Mouse (Mus musculus): ENCODE data around the gene Rfc2. TPM values are rescaled to one million over a fixed set of nuclear protein-coding genes. Genes with fewer than 3 reads are reported as not detected.

Gene Rfc2
- polyA plus RNA-seq (2015; fragmentation: Nextera tagmentation; extraction: Ambion mirVana), result 218 TPM in 2 replicates

DNA sequence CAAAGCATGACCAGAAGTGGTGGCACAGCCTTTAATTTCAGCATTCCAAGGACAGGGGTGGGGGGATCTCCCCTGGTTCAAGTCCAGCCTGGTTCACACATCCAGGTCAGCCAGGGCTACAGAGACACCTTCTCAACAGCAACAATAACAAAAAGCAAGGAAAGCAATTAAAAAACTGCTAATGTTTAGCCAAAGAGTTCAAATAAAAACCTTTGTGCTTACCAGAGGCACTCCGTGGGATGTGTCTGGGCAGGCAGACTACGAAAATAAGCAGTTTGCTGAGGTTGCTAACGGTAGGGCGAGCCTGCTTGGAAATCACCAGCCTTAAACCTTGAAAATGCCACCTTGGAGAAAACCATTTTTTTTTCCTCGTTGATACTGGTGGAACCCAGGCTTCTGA lies at the start of gene Rfc2:
Gene Rfc2 (plus strand): TSS at position 221 of the 400 bp plus-strand sequence.
- H3K27me3 ChIP-seq, result no peaks in the 10 kb centered on the region
- H3K36me3 ChIP-seq, result no peaks in the 10 kb centered on the region
- no peak for ATAC-seq (replicated peaks)
- no peak within 1 kb of the TSS for H3K4me2 ChIP-seq (replicated peaks)
- no peak within 1 kb of the TSS for H3K4me3 ChIP-seq
- peaks cover 13% of the 10 kb centered on the region for H3K4me1 ChIP-seq
- H3K27ac ChIP-seq (replicated peaks), result no peak within 1 kb of the TSS
- no peak within 1 kb of the TSS for H3K9ac ChIP-seq (replicated peaks)
- H3K9me3 ChIP-seq, result no peaks in the 10 kb centered on the region
- 89% methylated on average over 5 of the region's 5 CpGs for WGBS

DNA sequence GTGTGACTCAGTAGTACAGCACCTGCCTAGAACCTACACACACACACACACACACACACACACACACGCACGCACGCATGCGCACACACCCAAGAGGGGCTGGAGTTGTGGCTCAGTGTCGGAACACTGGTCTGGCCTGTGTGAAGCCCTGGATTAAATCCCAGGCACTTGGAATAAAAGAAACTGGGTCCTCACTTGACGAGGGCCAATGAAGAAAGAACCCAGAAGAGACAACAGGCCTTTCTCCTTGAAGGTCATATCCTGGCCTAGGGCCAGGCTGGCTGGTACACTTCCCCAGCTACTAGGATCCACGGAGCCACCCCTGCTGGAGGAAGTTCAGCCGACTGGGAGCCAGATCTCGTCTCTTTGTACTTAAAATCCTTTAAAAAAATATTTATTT lies 49.6 kb upstream of the Rfc2 start:
- 0 out of 2 replicates have a peak, but pooled peaks have one; percentile 38 for ATAC-seq (replicated peaks)
- no peak overlapping the region for H3K4me3 ChIP-seq

DNA sequence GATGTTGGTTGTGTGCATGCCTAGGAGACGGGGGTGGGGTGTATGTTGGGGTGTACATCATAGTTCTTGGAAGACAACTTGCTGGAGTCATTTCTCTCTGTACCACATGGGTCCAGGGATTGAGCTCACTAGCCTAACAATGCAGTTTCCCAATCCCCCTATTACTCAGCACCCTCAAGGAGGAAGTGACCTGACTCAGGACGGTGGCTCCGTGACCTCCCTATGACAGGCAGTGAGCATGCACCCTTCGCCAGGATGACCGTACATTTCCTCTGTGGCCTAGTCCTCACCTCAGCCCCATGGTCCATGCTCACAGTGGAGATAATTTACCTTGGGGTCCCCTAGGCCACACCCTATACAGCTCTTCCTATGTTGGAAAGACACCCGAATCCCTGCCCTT lies 48.7 kb upstream of the Rfc2 start:
- Histone ChIP-seq H3K36me3 (peaks cover 32% of the 10 kb centered on the region), H3K27ac (replicated peaks) (no peak overlapping the region), H3K9ac (replicated peaks) (no peak overlapping the region), H3K4me1 (peaks cover 35% of the 10 kb centered on the region), H3K4me3 (no peak overlapping the region), H3K4me2 (replicated peaks) (no peak overlapping the region), H3K9me3 (no peaks in the 10 kb centered on the region), H3K27me3 (no peaks in the 10 kb centered on the region)
- WGBS, result 95% methylated on average over 6 of the region's 6 CpGs
- ATAC-seq (replicated peaks), result no peak

More for the DNA sequence above, 49.6 kb upstream of the Rfc2 start:
- Histone ChIP-seq H3K36me3 (peaks cover 32% of the 10 kb centered on the region), H3K9me3 (no peaks in the 10 kb centered on the region), H3K4me1 (peaks cover 35% of the 10 kb centered on the region), H3K9ac (replicated peaks) (no peak overlapping the region), H3K27me3 (no peaks in the 10 kb centered on the region), H3K4me2 (replicated peaks) (no peak overlapping the region), H3K27ac (replicated peaks) (peak overlapping the region; percentile 83)
- WGBS, result 64% methylated on average over 9 of the region's 9 CpGs

DNA sequence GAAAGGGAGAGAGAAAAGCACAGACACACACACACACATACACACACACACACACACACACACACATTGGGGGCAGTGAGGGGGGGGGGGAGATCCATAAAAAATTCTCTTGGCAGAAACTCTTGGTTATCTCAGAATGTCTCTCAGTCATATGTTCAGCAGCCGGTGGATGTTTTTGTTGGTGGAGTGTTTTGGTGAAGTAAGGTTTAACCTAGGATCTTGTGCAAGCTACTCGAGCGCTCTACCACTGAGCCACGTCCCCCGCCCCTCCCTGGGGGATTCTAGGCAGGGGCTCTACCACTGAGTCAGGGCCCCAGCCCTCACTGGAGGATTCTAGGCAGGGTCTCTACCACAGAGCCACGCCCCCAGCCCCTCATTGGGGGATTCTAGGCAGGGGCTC lies 45.1 kb upstream of the Rfc2 start:
- H3K4me2 ChIP-seq (replicated peaks), result no peak overlapping the region
- WGBS, result 87% methylated on average over 6 of the region's 6 CpGs
- H3K4me1 ChIP-seq, result peaks cover 25% of the 10 kb centered on the region
- no peak overlapping the region for H3K27ac ChIP-seq (replicated peaks)
- H3K9ac ChIP-seq (replicated peaks), result no peak overlapping the region
- H3K4me3 ChIP-seq, result no peak overlapping the region
- no peak for ATAC-seq (replicated peaks)
- no peaks in the 10 kb centered on the region for H3K27me3 ChIP-seq
- no peaks in the 10 kb centered on the region for H3K9me3 ChIP-seq
- H3K36me3 ChIP-seq, result peaks cover 39% of the 10 kb centered on the region

DNA sequence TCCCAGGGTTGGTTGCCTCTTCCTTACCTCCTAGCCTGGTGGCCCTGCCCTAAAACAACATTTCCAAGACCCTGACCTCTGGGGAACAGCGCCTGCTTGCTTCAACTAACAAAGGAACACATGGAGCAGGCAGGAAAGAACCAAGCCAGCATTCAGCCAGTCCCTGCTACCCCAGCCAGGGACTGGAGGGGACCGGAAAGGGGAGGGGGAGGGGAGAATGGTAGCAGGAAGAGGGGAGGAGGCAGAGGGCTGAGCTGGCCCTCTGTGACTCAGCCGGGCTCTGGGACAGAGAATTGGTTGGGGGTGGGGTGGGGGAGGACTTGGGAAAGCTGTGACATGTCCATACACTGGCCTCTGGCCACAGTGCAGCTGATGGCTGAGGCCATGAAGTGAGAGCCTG lies 41.3 kb upstream of the Rfc2 start:
- peaks cover 15% of the 10 kb centered on the region for H3K36me3 ChIP-seq
- peak overlapping the region; percentile 11; the same call in 1 of the 2 replicates for H3K9ac ChIP-seq (replicated peaks)
- no peak overlapping the region for H3K4me2 ChIP-seq (replicated peaks)
- H3K9me3 ChIP-seq, result no peaks in the 10 kb centered on the region
- ATAC-seq (replicated peaks), result peak; percentile 46; the same call in 1 of the 2 replicates
- WGBS, result 21% methylated on average over 3 of the region's 3 CpGs
- H3K27ac ChIP-seq (replicated peaks), result peak overlapping the region; percentile 55
- peaks cover 28% of the 10 kb centered on the region for H3K4me1 ChIP-seq
- no peaks in the 10 kb centered on the region for H3K27me3 ChIP-seq
- H3K4me3 ChIP-seq, result no peak overlapping the region

DNA sequence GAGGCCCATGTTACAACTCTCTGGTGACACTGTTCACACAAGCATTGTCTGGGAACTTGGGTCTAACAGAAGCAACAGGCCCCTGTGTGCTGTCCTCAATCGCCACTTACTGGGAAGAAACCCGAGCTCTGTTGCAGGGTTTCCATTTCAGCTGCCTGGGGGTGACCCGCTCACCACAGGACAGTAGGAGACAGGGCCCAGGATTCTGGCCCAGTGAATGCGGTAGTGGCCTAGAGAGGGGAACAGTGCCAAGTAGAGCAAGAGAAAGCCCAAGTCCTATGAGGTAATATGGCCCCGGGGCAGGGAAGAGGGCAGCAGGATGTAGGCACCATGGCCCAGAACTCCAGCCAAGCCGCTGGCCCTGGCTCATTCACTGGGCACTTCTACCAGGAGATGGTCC lies 40.3 kb upstream of the Rfc2 start:
- Histone ChIP-seq H3K27me3 (no peaks in the 10 kb centered on the region), H3K36me3 (peaks cover 10% of the 10 kb centered on the region), H3K9me3 (no peaks in the 10 kb centered on the region), H3K4me1 (peaks cover 33% of the 10 kb centered on the region), H3K4me3 (no peak overlapping the region), H3K27ac (replicated peaks) (0 out of 2 replicates have a peak overlapping the region, but pooled peaks have one; percentile 12), H3K4me2 (replicated peaks) (no peak overlapping the region), H3K9ac (replicated peaks) (no peak overlapping the region)
- WGBS, result 80% methylated on average over 6 of the region's 6 CpGs
- no peak for ATAC-seq (replicated peaks)

DNA sequence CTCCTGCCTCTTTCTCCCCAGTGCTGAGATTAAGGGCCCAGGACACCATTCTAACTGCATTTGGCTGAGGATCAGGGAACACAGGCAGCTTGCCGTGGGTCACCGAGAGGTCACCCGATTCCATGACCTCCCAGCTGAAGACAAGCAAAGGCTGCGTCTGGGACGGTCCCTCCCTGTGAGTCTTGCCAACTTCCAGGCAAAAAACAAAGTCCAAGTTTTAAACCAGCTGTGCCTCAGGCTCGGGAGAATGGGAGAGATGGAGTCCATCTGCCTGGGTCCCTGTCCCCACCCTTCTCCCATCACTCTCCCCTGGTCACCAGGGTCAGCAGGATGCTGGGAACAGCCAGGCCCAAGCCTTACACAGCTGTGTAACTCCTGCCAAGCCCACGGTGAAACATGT lies 39.5 kb upstream of the Rfc2 start:
- peaks cover 40% of the 10 kb centered on the region for H3K4me1 ChIP-seq
- no peak overlapping the region for H3K27ac ChIP-seq (replicated peaks)
- H3K36me3 ChIP-seq, result peaks cover 10% of the 10 kb centered on the region
- H3K9me3 ChIP-seq, result no peaks in the 10 kb centered on the region
- no peak for ATAC-seq (replicated peaks)
- H3K4me3 ChIP-seq, result no peak overlapping the region
- 45% methylated on average over 7 of the region's 7 CpGs for WGBS
- H3K9ac ChIP-seq (replicated peaks), result no peak overlapping the region
- H3K27me3 ChIP-seq, result no peaks in the 10 kb centered on the region
- H3K4me2 ChIP-seq (replicated peaks), result no peak overlapping the region

DNA sequence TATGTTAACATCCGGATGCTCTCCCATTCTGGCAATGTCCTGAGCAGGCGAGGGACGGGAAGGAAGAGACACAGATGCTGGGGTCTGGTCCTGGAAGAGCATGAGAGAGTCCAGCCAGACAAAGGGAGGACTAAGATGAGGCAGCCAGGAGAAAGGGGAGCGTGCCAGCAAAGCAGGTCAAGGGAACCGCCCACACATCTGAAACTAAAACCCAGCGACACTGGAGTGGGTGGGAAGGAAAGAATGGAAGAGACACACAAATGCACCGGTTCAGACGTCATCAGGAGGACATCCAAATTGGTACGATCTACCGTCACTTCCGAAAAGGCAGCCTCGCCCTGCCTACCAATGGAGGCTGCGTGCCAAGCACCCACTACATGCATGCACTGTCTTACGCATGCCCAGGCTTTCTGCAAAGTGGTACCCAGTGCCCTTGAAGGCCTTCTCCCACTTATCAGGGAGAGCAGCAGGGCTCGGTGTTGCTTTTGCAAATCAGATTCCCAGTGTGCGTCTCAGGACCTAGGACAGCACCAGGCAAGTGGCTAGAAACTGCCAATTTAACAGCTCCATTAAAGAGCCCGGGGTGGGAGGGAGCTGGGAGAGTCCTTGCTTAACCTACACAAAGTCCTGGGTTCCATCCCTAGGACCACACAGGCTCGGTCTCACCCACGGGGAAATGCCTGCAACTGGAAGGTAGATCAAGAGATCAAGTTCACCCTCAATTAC lies 36.5 kb upstream of the Rfc2 start:
- Histone ChIP-seq H3K9ac (replicated peaks) (no peak overlapping the region), H3K4me1 (peaks cover 65% of the 10 kb centered on the region), H3K27me3 (no peaks in the 10 kb centered on the region), H3K4me2 (replicated peaks) (no peak overlapping the region), H3K4me3 (no peak overlapping the region), H3K36me3 (0 out of 2 replicates have a peak, but pooled peaks cover 3% of the 10 kb centered on the region), H3K9me3 (no peaks in the 10 kb centered on the region), H3K27ac (replicated peaks) (peak overlapping the region; percentile 37; the same call in 1 of the 2 replicates)
- no peak for ATAC-seq (replicated peaks)
- 62% methylated on average over 19 of the region's 19 CpGs for WGBS

DNA sequence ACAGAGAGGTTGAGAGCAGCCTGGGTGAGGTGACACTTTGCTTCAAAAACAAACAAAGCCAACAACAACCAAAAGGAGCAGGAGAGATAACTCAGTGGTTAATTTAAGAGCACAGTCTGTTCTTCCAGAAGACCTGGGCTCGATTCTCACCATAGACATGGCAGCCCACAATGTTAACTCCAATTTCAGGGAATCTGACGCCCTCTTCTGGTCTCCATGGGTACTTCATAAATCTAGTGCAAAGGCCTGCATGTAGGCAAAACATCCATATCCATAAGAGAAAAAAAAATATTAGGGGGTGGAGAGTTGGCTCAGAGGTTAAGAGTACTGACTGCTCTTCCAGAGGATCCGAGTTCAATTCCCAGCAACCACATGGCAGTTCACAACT lies 35.9 kb upstream of the Rfc2 start:
- Histone ChIP-seq H3K27me3 (no peaks in the 10 kb centered on the region), H3K9ac (replicated peaks) (no peak overlapping the region), H3K9me3 (no peaks in the 10 kb centered on the region), H3K4me3 (no peak overlapping the region), H3K4me2 (replicated peaks) (no peak overlapping the region), H3K4me1 (peaks cover 65% of the 10 kb centered on the region), H3K36me3 (0 out of 2 replicates have a peak, but pooled peaks cover 3% of the 10 kb centered on the region), H3K27ac (replicated peaks) (no peak overlapping the region)
- ATAC-seq (replicated peaks), result no peak
- WGBS, result 56% methylated on average over 3 of the region's 3 CpGs

DNA sequence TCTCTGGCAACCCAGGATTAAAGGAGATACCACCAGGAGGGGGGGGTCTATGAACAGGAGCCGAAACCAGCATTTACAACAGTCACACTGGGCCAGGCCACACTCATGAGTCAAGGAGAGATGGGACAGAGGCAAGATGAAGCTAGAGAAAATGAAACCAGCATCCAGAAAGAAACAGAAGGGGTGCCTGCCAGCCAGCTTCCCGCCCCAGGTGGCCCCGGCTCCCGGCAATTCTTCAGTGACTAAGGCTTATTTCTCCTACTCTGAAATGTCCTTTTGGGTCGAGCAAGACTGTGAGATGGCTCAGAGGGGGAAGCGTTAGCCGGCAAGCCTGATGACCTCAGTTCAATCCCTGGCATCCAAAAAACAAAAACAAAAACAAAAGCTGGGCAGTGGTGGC lies 34.4 kb upstream of the Rfc2 start:
- Histone ChIP-seq H3K36me3 (0 out of 2 replicates have a peak, but pooled peaks cover 3% of the 10 kb centered on the region), H3K4me3 (no peak overlapping the region), H3K4me2 (replicated peaks) (no peak overlapping the region), H3K9ac (replicated peaks) (no peak overlapping the region), H3K4me1 (peaks cover 66% of the 10 kb centered on the region), H3K27ac (replicated peaks) (no peak overlapping the region), H3K27me3 (no peaks in the 10 kb centered on the region), H3K9me3 (no peaks in the 10 kb centered on the region)
- WGBS, result 87% methylated on average over 7 of the region's 7 CpGs
- ATAC-seq (replicated peaks), result no peak

DNA sequence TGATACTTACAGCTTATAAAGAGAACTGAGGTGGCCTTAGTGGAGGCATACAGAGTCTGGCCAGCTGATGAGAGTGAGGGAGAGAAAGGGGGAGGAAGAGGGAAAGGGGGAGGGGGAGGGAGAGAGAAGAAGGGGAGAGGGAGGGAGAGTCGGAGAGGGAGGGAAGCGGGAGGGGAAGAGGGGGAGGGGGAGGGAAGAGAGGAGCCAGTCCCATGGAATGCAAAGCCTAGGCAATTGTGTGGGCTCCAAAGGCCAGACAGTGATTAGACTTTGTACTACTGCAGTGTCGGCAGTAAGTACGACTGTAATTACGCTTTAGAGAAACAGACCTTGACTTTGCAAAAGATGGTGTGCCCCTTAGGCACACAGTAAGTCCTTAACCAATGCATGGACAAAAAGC lies 32.9 kb upstream of the Rfc2 start:
- H3K4me1 ChIP-seq, result peaks cover 71% of the 10 kb centered on the region
- H3K9me3 ChIP-seq, result no peaks in the 10 kb centered on the region
- H3K27me3 ChIP-seq, result no peaks in the 10 kb centered on the region
- H3K4me3 ChIP-seq, result no peak overlapping the region
- no peak overlapping the region for H3K27ac ChIP-seq (replicated peaks)
- no peak for ATAC-seq (replicated peaks)
- 47% methylated on average over 5 of the region's 5 CpGs for WGBS
- peak overlapping the region; percentile 0; the same call in 1 of the 2 replicates for H3K4me2 ChIP-seq (replicated peaks)
- H3K9ac ChIP-seq (replicated peaks), result no peak overlapping the region
- 0 out of 2 replicates have a peak, but pooled peaks cover 3% of the 10 kb centered on the region for H3K36me3 ChIP-seq

DNA sequence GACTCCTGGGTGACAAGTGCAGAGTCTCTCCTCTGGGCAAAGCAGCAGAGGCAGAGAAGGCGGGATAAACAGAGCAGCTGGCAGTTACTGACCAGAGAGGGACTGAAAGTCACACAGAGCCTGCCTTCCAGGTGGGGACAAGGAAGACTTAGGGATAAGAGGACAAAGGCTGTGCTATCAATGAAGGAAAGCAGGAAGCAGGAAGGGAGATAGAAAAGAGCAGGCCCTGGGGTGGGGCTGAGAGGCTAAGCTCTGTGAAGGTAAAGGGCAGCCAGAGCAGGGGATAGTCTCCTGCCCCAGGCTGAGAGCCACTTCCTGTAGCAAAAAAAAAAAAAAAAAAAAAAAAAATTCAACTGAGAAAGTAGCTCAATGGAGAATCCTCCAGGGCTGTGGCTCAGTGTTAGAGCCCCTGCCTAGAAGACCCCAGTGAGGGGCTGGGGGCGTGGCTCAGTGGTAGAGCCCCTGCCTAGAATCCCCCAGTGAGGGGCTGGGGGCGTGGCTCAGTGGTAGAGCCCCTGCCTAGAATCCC lies 31.5 kb upstream of the Rfc2 start:
- Histone ChIP-seq H3K36me3 (no peaks in the 10 kb centered on the region), H3K9ac (replicated peaks) (no peak overlapping the region), H3K27me3 (no peaks in the 10 kb centered on the region), H3K4me1 (peaks cover 67% of the 10 kb centered on the region), H3K9me3 (no peaks in the 10 kb centered on the region), H3K4me3 (0 out of 2 replicates have a peak overlapping the region, but pooled peaks have one; percentile 87), H3K4me2 (replicated peaks) (peak overlapping the region; percentile 86), H3K27ac (replicated peaks) (no peak overlapping the region)
- no peak for ATAC-seq (replicated peaks)
- 92% methylated on average over 3 of the region's 3 CpGs for WGBS
